Mouse (Mus musculus) midbrain, embryonic 12.5 days (tissue): ENCODE results near the gene Akt2. TPM values are rescaled to one million over a fixed set of nuclear protein-coding genes. Genes with fewer than 3 reads are reported as not detected.

Source experiments
- ATAC-seq: fragments of 200-750 bp; cut with Nextera tagmentation; 2 replicates; pipeline ENCODE4 v1.8.0; 2017; ENCODE audit warnings: low read depth, moderate TSS enrichment, moderate library complexity; ENCODE audit not compliant: low FRiP score
- H3K27ac ChIP-seq: fragments of 300-500 bp; sonication (generic); replicated peaks from 2 replicates; pipeline ENCODE4 v1.5.1; 2016; ENCODE audit warnings: mild to moderate bottlenecking
- H3K27me3 ChIP-seq: fragments of 300-500 bp; sonication (generic); 2 replicates; pipeline ENCODE4 v1.6.1; 2016; ENCODE audit warnings: mild to moderate bottlenecking
- H3K36me3 ChIP-seq: fragments of 300-500 bp; sonication (generic); 2 replicates; pipeline ENCODE4 v1.6.1; 2016
- H3K4me1 ChIP-seq: fragments of 300-500 bp; sonication (generic); 2 replicates; pipeline ENCODE4 v1.6.1; 2016
- H3K4me2 ChIP-seq: fragments of 300-500 bp; sonication (generic); replicated peaks from 2 replicates; pipeline ENCODE4 v1.6.1; 2016; ENCODE audit warnings: mild to moderate bottlenecking, moderate library complexity
- H3K4me3 ChIP-seq: fragments of 300-500 bp; sonication (generic); 2 replicates; pipeline ENCODE4 v1.5.1; 2016; ENCODE audit warnings: mild to moderate bottlenecking
- H3K9ac ChIP-seq: fragments of 300-500 bp; sonication (generic); replicated peaks from 2 replicates; pipeline ENCODE4 v1.6.1; 2016; ENCODE audit warnings: mild to moderate bottlenecking, moderate library complexity
- H3K9me3 ChIP-seq: fragments of 300-500 bp; sonication (generic); 2 replicates; pipeline ENCODE4 v1.6.1; 2016; ENCODE audit warnings: mild to moderate bottlenecking
- WGBS: fragments of 180-500 bp; shearing (Covaris S2); methylation state at CpG from one replicate; pipeline ENCODE4 v1.1.7; 2016; 5-methylcytosine and 5-hydroxymethylcytosine counted together
- polyA plus RNA-seq: library from polyadenylated mRNA; unstranded; fragments of >200 nt; fragmentation: Nextera tagmentation; extraction: Ambion mirVana; gene quantifications from 2 replicates; pipeline ENCODE4 v1.2.1, GENCODE M21; 2016

The Akt2 gene
- polyA plus RNA-seq, 1 experiment from 2014 or later: 90.9 TPM

DNA sequence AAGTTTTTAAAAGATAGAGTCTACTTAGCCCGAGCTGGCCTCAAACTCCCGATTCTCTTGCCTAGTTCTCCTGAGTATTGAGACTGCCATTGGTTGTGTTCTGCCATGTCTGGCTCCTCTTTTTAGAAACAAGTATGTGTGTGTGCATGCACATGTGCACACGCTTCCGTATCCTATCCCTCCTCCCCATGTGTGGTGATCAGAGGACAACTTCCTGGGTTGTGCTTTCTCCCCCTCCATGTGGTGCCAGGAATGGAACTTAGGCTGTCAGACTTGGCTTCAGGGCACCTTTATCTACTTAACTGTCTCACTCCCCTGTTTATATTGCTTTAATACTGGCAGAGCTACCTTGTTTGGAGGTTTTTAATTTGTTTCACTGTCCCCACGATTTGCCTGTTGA lies 93.9 kb downstream of the Akt2 start:
- peak overlapping the region; percentile 41 for H3K9ac ChIP-seq
- H3K27ac ChIP-seq: no peak overlapping the region
- ATAC-seq: no peak
- no peaks in the 10 kb centered on the region for H3K36me3 ChIP-seq
- WGBS: 37% methylated on average over 5 of the region's 5 CpGs
- peak overlapping the region; percentile 48 for H3K4me2 ChIP-seq
- H3K4me3 ChIP-seq: peak overlapping the region; percentile 4; the same call in 1 of the 2 replicates
- no peaks in the 10 kb centered on the region for H3K9me3 ChIP-seq
- H3K4me1 ChIP-seq: peaks cover 15% of the 10 kb centered on the region
- H3K27me3 ChIP-seq: no peaks in the 10 kb centered on the region

DNA sequence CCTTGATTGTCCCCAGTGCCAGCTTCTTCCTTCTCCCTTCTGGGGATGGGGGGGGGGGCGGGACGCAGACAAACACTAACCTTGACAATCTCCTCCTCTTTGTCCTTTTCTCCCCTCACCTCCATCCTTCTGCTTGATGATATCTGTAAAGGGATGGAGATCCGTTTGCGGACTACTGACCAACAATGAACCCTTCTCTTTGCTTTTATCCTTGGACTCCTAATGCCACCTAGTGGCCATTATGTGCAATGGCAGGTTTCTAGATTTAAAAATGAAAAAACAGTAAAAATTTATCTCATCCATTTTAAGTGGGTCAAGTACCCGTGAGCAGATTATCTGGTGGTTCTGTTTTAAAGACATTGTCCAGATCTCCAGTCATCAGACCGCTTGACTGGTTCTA lies 94.3 kb downstream of the Akt2 start:
- peaks cover 15% of the 10 kb centered on the region for H3K4me1 ChIP-seq
- peak overlapping the region; percentile 48 for H3K4me2 ChIP-seq
- H3K9ac ChIP-seq: peak overlapping the region; percentile 41
- H3K4me3 ChIP-seq: peak overlapping the region; percentile 4; the same call in 1 of the 2 replicates
- H3K36me3 ChIP-seq: no peaks in the 10 kb centered on the region
- no peak overlapping the region for H3K27ac ChIP-seq
- 1% methylated on average over 6 of the region's 6 CpGs for WGBS
- no peak for ATAC-seq
- no peaks in the 10 kb centered on the region for H3K27me3 ChIP-seq
- H3K9me3 ChIP-seq: no peaks in the 10 kb centered on the region

- H3K4me3 ChIP-seq: no peak overlapping the region
- 78% methylated on average over 1 of the region's 1 CpGs for WGBS
- peaks cover 15% of the 10 kb centered on the region for H3K4me1 ChIP-seq
- no peak for ATAC-seq
- H3K9me3 ChIP-seq: no peaks in the 10 kb centered on the region
- H3K27ac ChIP-seq: no peak overlapping the region
- H3K9ac ChIP-seq: no peak overlapping the region
- no peak overlapping the region for H3K4me2 ChIP-seq
- no peaks in the 10 kb centered on the region for H3K27me3 ChIP-seq
- no peaks in the 10 kb centered on the region for H3K36me3 ChIP-seq
These were observed 95.7 kb downstream of the Akt2 start for GRCm38 (mm10) chr7:27687043-27687442.

GRCm38 (mm10) chr7:27687836-27688235 lies 96.5 kb downstream of the Akt2 start:
- peak overlapping the region; percentile 69; the same call in 1 of the 2 replicates for H3K9ac ChIP-seq
- WGBS: 64% methylated on average over 3 of the region's 3 CpGs
- H3K36me3 ChIP-seq: no peaks in the 10 kb centered on the region
- no peak overlapping the region for H3K27ac ChIP-seq
- ATAC-seq: no peak
- 0 out of 2 replicates have a peak overlapping the region, but pooled peaks have one; percentile 50 for H3K4me3 ChIP-seq
- peak overlapping the region; percentile 73 for H3K4me2 ChIP-seq
- peaks cover 15% of the 10 kb centered on the region for H3K4me1 ChIP-seq
- H3K9me3 ChIP-seq: no peaks in the 10 kb centered on the region
- H3K27me3 ChIP-seq: no peaks in the 10 kb centered on the region

DNA sequence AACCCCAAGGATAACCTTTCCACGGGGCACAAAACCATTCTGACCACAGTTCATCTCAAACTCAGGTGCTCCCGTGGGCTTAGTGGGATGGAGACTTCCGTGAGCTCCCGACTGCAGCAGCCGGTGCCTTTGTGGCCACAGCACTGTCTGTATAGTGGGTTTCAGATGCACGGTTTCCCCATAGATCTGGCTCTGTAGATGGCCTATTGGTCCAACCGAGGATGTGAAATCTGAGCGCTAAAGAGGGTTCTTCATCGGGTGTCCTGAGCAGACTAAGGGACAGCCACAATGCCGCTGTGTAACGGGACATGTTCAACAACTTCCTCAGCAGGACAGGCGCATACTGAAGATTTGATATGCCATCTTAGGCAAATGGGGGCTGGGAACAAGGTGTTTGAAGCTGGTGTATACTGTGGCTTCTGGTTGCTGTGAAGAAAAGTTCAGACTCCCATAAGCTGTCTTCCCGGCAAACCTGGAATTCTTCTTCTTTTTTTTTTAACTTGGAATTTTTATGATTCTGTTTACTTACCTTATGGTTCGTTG lies 97.0 kb downstream of the Akt2 start:
- Histone ChIP-seq H3K4me2 (peak overlapping the region; percentile 73), H3K27me3 (no peaks in the 10 kb centered on the region), H3K9me3 (no peaks in the 10 kb centered on the region), H3K36me3 (no peaks in the 10 kb centered on the region), H3K4me1 (peaks cover 15% of the 10 kb centered on the region), H3K4me3 (peak overlapping the region; percentile 50), H3K9ac (peak overlapping the region; percentile 69), H3K27ac (peak overlapping the region; percentile 75)
- WGBS: 36% methylated on average over 14 of the region's 14 CpGs
- no peak for ATAC-seq

GRCm38 (mm10) chr7:27688815-27689612 lies 97.7 kb downstream of the Akt2 start, which contains the start of gene Zfp607b:
Gene Zfp607b (plus strand): TSS chr7:27689340.
- H3K4me2 ChIP-seq: peak within 1 kb of the TSS; percentile 73
- H3K9me3 ChIP-seq: no peaks in the 10 kb centered on the region
- no peaks in the 10 kb centered on the region for H3K27me3 ChIP-seq
- H3K36me3 ChIP-seq: 0 out of 2 replicates have a peak, but pooled peaks cover 3% of the 10 kb centered on the region
- H3K4me3 ChIP-seq: peak within 1 kb of the TSS; percentile 50
- H3K4me1 ChIP-seq: peaks cover 15% of the 10 kb centered on the region
- peak; percentile 98 for ATAC-seq
- H3K27ac ChIP-seq: peak within 1 kb of the TSS; percentile 75
- WGBS: under 1% methylated on average over 19 of the region's 19 CpGs
- H3K9ac ChIP-seq: peak within 1 kb of the TSS; percentile 69

Other genes with a start within 250 kb of the Akt2 start
- 77.3 and 78.1 TPM in 2 replicates for gene Shkbp1, start 235.5 kb upstream of the Akt2 start, polyA plus RNA-seq
- 0.87 TPM in 1 of 2 replicates, not detected in the other for gene Gm20479, start 234.1 kb upstream of the Akt2 start, polyA plus RNA-seq
- gene Sptbn4, start 143.9 kb upstream of the Akt2 start, polyA plus RNA-seq: 0.67 and 0.78 TPM in 2 replicates
- gene Blvrb, start 143.6 kb upstream of the Akt2 start, polyA plus RNA-seq: 23.1 and 31.0 TPM in 2 replicates
- gene Sertad3, start 117.8 kb upstream of the Akt2 start, polyA plus RNA-seq: 16.5 and 18.7 TPM in 2 replicates
- gene Sertad1, start 104.6 kb upstream of the Akt2 start, polyA plus RNA-seq: 11.6 and 14.4 TPM in 2 replicates
- 2.5 and 3.1 TPM in 2 replicates for gene Prx, start 92.2 kb upstream of the Akt2 start, polyA plus RNA-seq
- gene Hipk4, start 68.3 kb upstream of the Akt2 start, polyA plus RNA-seq: 0.38 and 0.45 TPM in 2 replicates
- 69.9 and 71.6 TPM in 2 replicates for gene Pld3, start 38.3 kb upstream of the Akt2 start, polyA plus RNA-seq
- 37.2 and 37.4 TPM in 2 replicates for gene 2310022A10Rik, start 38.3 kb upstream of the Akt2 start, polyA plus RNA-seq
- gene Ttc9b, start 62.4 kb downstream of the Akt2 start, polyA plus RNA-seq: 18.1 and 19.4 TPM in 2 replicates
- 17.9 and 18.9 TPM in 2 replicates for gene Map3k10, start 83.0 kb downstream of the Akt2 start, polyA plus RNA-seq
- gene Zfp607b, start 97.8 kb downstream of the Akt2 start, polyA plus RNA-seq: 9.3 and 9.9 TPM in 2 replicates
- 102 and 112 TPM in 2 replicates for gene Zfp60, start 139.8 kb downstream of the Akt2 start, polyA plus RNA-seq
- 2.5 and 2.6 TPM in 2 replicates for gene Zfp626, start 215.6 kb downstream of the Akt2 start, polyA plus RNA-seq
- 10.7 and 12.0 TPM in 2 replicates for gene Zfp59, start 247.1 kb downstream of the Akt2 start, polyA plus RNA-seq